Mouse (Mus musculus) forebrain, postnatal 0 days (tissue): ENCODE results near the gene Cpeb3. TPM values are rescaled to one million over a fixed set of nuclear protein-coding genes. Genes with fewer than 3 reads are reported as not detected.

Experiments
- ATAC-seq: fragments of 200-750 bp; cut with Nextera tagmentation; 2 replicates; pipeline ENCODE4 v1.8.0; 2017; ENCODE audit warnings: mild to moderate bottlenecking, moderate library complexity
- DNase-seq: peaks from one replicate; pipeline ENCODE4 v3.0.0-alpha.2; 2015
- H3K27ac ChIP-seq: fragments of 300-500 bp; sonication (generic); 2 replicates; pipeline ENCODE4 v1.5.1; 2014; ENCODE audit warnings: low read depth, mild to moderate bottlenecking, antibody characterized with exemption, low read length, moderate library complexity, mixed read lengths
- H3K27me3 ChIP-seq: fragments of 300-500 bp; sonication (generic); 2 replicates; pipeline ENCODE4 v1.6.1; 2014; ENCODE audit warnings: mild to moderate bottlenecking, low read length, mixed read lengths; ENCODE audit not compliant: insufficient read depth
- H3K36me3 ChIP-seq: fragments of 300-500 bp; sonication (generic); 2 replicates; pipeline ENCODE4 v1.6.1; 2014; ENCODE audit warnings: mild to moderate bottlenecking, moderate library complexity; ENCODE audit not compliant: insufficient read depth
- H3K4me1 ChIP-seq: fragments of 300-500 bp; sonication (generic); 2 replicates; pipeline ENCODE4 v1.6.1; 2014; ENCODE audit warnings: antibody characterized with exemption; ENCODE audit not compliant: insufficient read depth
- H3K4me2 ChIP-seq: fragments of 300-500 bp; sonication (generic); 2 replicates; pipeline ENCODE4 v1.6.1; 2014; ENCODE audit warnings: low read depth, mild to moderate bottlenecking, moderate library complexity
- H3K4me3 ChIP-seq: fragments of 300-500 bp; sonication (generic); 2 replicates; pipeline ENCODE4 v1.5.1; 2014; ENCODE audit warnings: low read depth, low read length, mixed read lengths
- H3K9ac ChIP-seq: fragments of 300-500 bp; sonication (generic); 2 replicates; pipeline ENCODE4 v1.6.1; 2014; ENCODE audit warnings: mild to moderate bottlenecking
- H3K9me3 ChIP-seq: fragments of 300-500 bp; sonication (generic); 2 replicates; pipeline ENCODE4 v1.6.1; 2016; ENCODE audit warnings: low read length
- CTCF ChIP-seq: sonication (generic); IDR thresholded peaks from 2 replicates; pipeline ENCODE4 v1.5.1; 2016; ENCODE audit warnings: antibody characterized with exemption, control low read depth, low read depth
- WGBS: fragments of 180-500 bp; shearing (Covaris S2); extraction: QIAGEN DNeasy Blood & Tissue Kit; methylation state at CpG from one replicate; pipeline ENCODE4 v1.1.7; 2014; 5-methylcytosine and 5-hydroxymethylcytosine counted together
- polyA plus RNA-seq: library from polyadenylated mRNA; unstranded; fragments of >200 nt; fragmentation: Nextera tagmentation; extraction: Ambion mirVana; gene quantifications from 2 replicates; pipeline ENCODE4 v1.2.1, GENCODE M21; 2015
- total RNA-seq: library from RNA; depleted of rRNA; stranded (reverse); fragments of >200 nt; gene quantifications from 2 replicates; pipeline ENCODE4 v1.2.3, GENCODE M21; 2014

Gene Cpeb3
- total and polyA plus RNA-seq, 2 experiments from 2014 or later, result 7.9 to 12.9 TPM

GRCm38 (mm10) chr19:37192475-37193058 is 15.8 kb downstream of the Cpeb3 start:
- Histone ChIP-seq H3K4me3 (no peak overlapping the region), H3K27me3 (no peaks in the 10 kb centered on the region), H3K4me2 (no peak overlapping the region), H3K4me1 (no peaks in the 10 kb centered on the region), H3K9me3 (no peaks in the 10 kb centered on the region), H3K27ac (no peak overlapping the region), H3K9ac (no peak overlapping the region), H3K36me3 (no peaks in the 10 kb centered on the region)
- WGBS, result 82% methylated on average over 5 of the region's 5 CpGs
- no peak for ATAC-seq
- TF ChIP-seq CTCF, result no peak
- no peak for DNase-seq

GRCm38 (mm10) chr19:37188366-37188948 is 19.9 kb downstream of the Cpeb3 start:
- no peak overlapping the region for H3K27ac ChIP-seq
- no peak overlapping the region for H3K4me3 ChIP-seq
- DNase-seq (no peak), ATAC-seq (no peak)
- H3K36me3 ChIP-seq, result no peaks in the 10 kb centered on the region
- no peak overlapping the region for H3K4me2 ChIP-seq
- WGBS, result 78% methylated on average over 4 of the region's 4 CpGs
- no peaks in the 10 kb centered on the region for H3K27me3 ChIP-seq
- H3K9ac ChIP-seq, result no peak overlapping the region
- H3K4me1 ChIP-seq, result no peaks in the 10 kb centered on the region
- no peak for TF ChIP-seq CTCF
- H3K9me3 ChIP-seq, result no peaks in the 10 kb centered on the region

- Histone ChIP-seq H3K27ac (peak overlapping the region; percentile 66), H3K9me3 (no peaks in the 10 kb centered on the region), H3K4me2 (peak overlapping the region; percentile 45), H3K9ac (peak overlapping the region; percentile 40), H3K27me3 (no peaks in the 10 kb centered on the region), H3K36me3 (no peaks in the 10 kb centered on the region), H3K4me3 (peak overlapping the region; percentile 53), H3K4me1 (peaks cover 5% of the 10 kb centered on the region)
- no peak for TF ChIP-seq CTCF
- 15% methylated on average over 17 of the region's 17 CpGs for WGBS
- DNase-seq, result peak; percentile 87
- peak; percentile 87 for ATAC-seq
These were observed 30.3 kb downstream of the Cpeb3 start for GRCm38 (mm10) chr19:37177819-37178708.

GRCm38 (mm10) chr19:37176879-37177462 is 31.4 kb downstream of the Cpeb3 start:
- Histone ChIP-seq H3K4me3 (peak overlapping the region; percentile 77), H3K27ac (no peak overlapping the region), H3K9ac (peak overlapping the region; percentile 39; the same call in 1 of the 2 replicates), H3K4me1 (peaks cover 16% of the 10 kb centered on the region), H3K4me2 (peak overlapping the region; percentile 95), H3K9me3 (no peaks in the 10 kb centered on the region), H3K36me3 (no peaks in the 10 kb centered on the region), H3K27me3 (no peaks in the 10 kb centered on the region)
- 33% methylated on average over 4 of the region's 4 CpGs for WGBS
- no peak for ATAC-seq
- DNase-seq, result no peak
- TF ChIP-seq CTCF, result no peak

GRCm38 (mm10) chr19:37175919-37176318 is 32.5 kb downstream of the Cpeb3 start:
- peak; percentile 48 for DNase-seq
- H3K4me2 ChIP-seq, result peak overlapping the region; percentile 95
- no peaks in the 10 kb centered on the region for H3K27me3 ChIP-seq
- H3K9me3 ChIP-seq, result no peaks in the 10 kb centered on the region
- H3K36me3 ChIP-seq, result no peaks in the 10 kb centered on the region
- peaks cover 17% of the 10 kb centered on the region for H3K4me1 ChIP-seq
- TF ChIP-seq CTCF, result no peak
- H3K9ac ChIP-seq, result peak overlapping the region; percentile 79
- WGBS, result 6% methylated on average over 6 of the region's 6 CpGs
- ATAC-seq, result no peak
- H3K4me3 ChIP-seq, result peak overlapping the region; percentile 77
- H3K27ac ChIP-seq, result peak overlapping the region; percentile 95

- Histone ChIP-seq H3K36me3 (peaks cover 3% of the 10 kb centered on the region; the same call in 1 of the 2 replicates), H3K27me3 (no peaks in the 10 kb centered on the region), H3K4me1 (peaks cover 17% of the 10 kb centered on the region), H3K27ac (peak overlapping the region; percentile 95), H3K4me2 (peak overlapping the region; percentile 95), H3K9ac (peak overlapping the region; percentile 79), H3K9me3 (no peaks in the 10 kb centered on the region), H3K4me3 (peak overlapping the region; percentile 77)
- WGBS, result under 1% methylated on average over 12 of the region's 12 CpGs
- ATAC-seq, result no peak
- no peak for DNase-seq
- no peak for TF ChIP-seq CTCF
These were observed 33.0 kb downstream of the Cpeb3 start for GRCm38 (mm10) chr19:37175436-37175805.
